Mouse (Mus musculus) stomach, postnatal 0 days (tissue): Measurements from ENCODE around the gene Dmrt2.

Source experiments
- CTCF ChIP-seq: IDR thresholded peaks from 2 replicates; pipeline ENCODE4 v1.5.1; 2016; ENCODE audit warnings: antibody characterized with exemption, low read depth, mild to moderate bottlenecking, moderate library complexity
- EP300 ChIP-seq: optimal IDR thresholded peaks from 2 replicates; pipeline ENCODE3; 2016; ENCODE audit warnings: antibody characterized with exemption

GRCm38 (mm10) chr19:25698850-25699249, 26.6 kb downstream of the Dmrt2 start:
- TF ChIP-seq EP300 (no peak), CTCF (no peak)
